Mouse (Mus musculus) hindlimb bud, embryonic 11.5 days (tissue): ENCODE results near the gene Vps39.

Experiments
- DNase-seq: peaks from one replicate; pipeline ENCODE4 v3.0.0-alpha.2; 2012; ENCODE audit warnings: low read depth, low spot score; ENCODE audit errors: extremely low spot score

The Vps39 gene

GRCm38 (mm10) chr2:120301076-120301475 lies 51.9 kb downstream of the Vps39 start:
- DNase-seq: no peak

- DNase-seq: no peak
Observed at GRCm38 (mm10) chr2:120299866-120300265, 53.1 kb downstream of the Vps39 start.

GRCm38 (mm10) chr2:120296160-120296559 lies 56.8 kb downstream of the Vps39 start:
- no peak for DNase-seq

GRCm38 (mm10) chr2:120291471-120292078 lies 61.4 kb downstream of the Vps39 start:
- no peak for DNase-seq

- DNase-seq: no peak
Observed at GRCm38 (mm10) chr2:120288995-120289394, 63.9 kb downstream of the Vps39 start, which contains the start of gene Pla2g4d. TSS of gene Pla2g4d (minus strand) at chr2:120289197.

GRCm38 (mm10) chr2:120288401-120288800 lies 64.5 kb downstream of the Vps39 start:
- DNase-seq: no peak

- no peak for DNase-seq
Observed at GRCm38 (mm10) chr2:120285639-120286038, 67.3 kb downstream of the Vps39 start.

GRCm38 (mm10) chr2:120284705-120285104 lies 68.2 kb downstream of the Vps39 start:
- no peak for DNase-seq

- no peak for DNase-seq
Observed at GRCm38 (mm10) chr2:120284094-120284493, 68.8 kb downstream of the Vps39 start.

- DNase-seq: no peak
Observed at GRCm38 (mm10) chr2:120283550-120283949, 69.4 kb downstream of the Vps39 start.

- no peak for DNase-seq
Observed at GRCm38 (mm10) chr2:120281221-120281620, 71.7 kb downstream of the Vps39 start.

- DNase-seq: no peak
Observed at GRCm38 (mm10) chr2:120279961-120280360, 73.0 kb downstream of the Vps39 start.

- DNase-seq: no peak
Observed at GRCm38 (mm10) chr2:120276951-120277350, 76.0 kb downstream of the Vps39 start.

- no peak for DNase-seq
Observed at GRCm38 (mm10) chr2:120268635-120269034, 84.3 kb downstream of the Vps39 start.
